Mouse (Mus musculus) embryo, embryonic 10.5 days (tissue): ENCODE data around the gene Ctxn2.
"Not testable (repeated sequence)": the region's sequence is repeated elsewhere in the genome, so short reads cannot be mapped to it uniquely, and the experiment has no call there.

ENCODE experiments used
- DNase-seq: peaks from one replicate; pipeline ENCODE4 v3.0.0-alpha.2; 2015; ENCODE audit warnings: low spot score

The Ctxn2 gene

GRCm38 (mm10) chr2:125135903-125136811 lies at the start of gene Ctxn2:
TSS of gene Ctxn2 (plus strand) at chr2:125136692.
- DNase-seq = peak; percentile 87

GRCm38 (mm10) chr2:125088757-125089156 lies 47.7 kb upstream of the Ctxn2 start:
- DNase-seq = no peak

GRCm38 (mm10) chr2:125092123-125092522 lies 44.4 kb upstream of the Ctxn2 start:
- not testable (repeated sequence) for DNase-seq

- not testable (repeated sequence) for DNase-seq
These were observed 32.0 kb upstream of the Ctxn2 start for GRCm38 (mm10) chr2:125104491-125104890.

- not testable (repeated sequence) for DNase-seq
These were observed 30.0 kb upstream of the Ctxn2 start for GRCm38 (mm10) chr2:125106536-125106935.

- no peak for DNase-seq
These were observed 16.9 kb upstream of the Ctxn2 start for GRCm38 (mm10) chr2:125119381-125120110.

GRCm38 (mm10) chr2:125122288-125122623 lies 14.2 kb upstream of the Ctxn2 start:
- no peak for DNase-seq

- peak; percentile 58 for DNase-seq
These were observed 13.6 kb upstream of the Ctxn2 start for GRCm38 (mm10) chr2:125122624-125123476.

- peak; percentile 90 for DNase-seq
These were observed 13.0 kb upstream of the Ctxn2 start, which contains the start of gene Myef2 for GRCm38 (mm10) chr2:125123477-125123852. TSS of gene Myef2 (minus strand) at chr2:125123661.

- DNase-seq = no peak
These were observed 10.7 kb upstream of the Ctxn2 start for GRCm38 (mm10) chr2:125125824-125126223.

- no peak for DNase-seq
These were observed 9.7 kb upstream of the Ctxn2 start for GRCm38 (mm10) chr2:125126792-125127191.

GRCm38 (mm10) chr2:125134113-125134512 lies 2.4 kb upstream of the Ctxn2 start:
- no peak for DNase-seq

GRCm38 (mm10) chr2:125136846-125137245 lies 354 bp downstream of the Ctxn2 start:
- DNase-seq = no peak

- DNase-seq = no peak
These were observed 5.8 kb downstream of the Ctxn2 start for GRCm38 (mm10) chr2:125142336-125142735.

GRCm38 (mm10) chr2:125152388-125152787 lies 15.9 kb downstream of the Ctxn2 start, which contains the start of gene Slc12a1:
TSS of gene Slc12a1 (plus strand) at chr2:125152505.
- no peak for DNase-seq

GRCm38 (mm10) chr2:125154294-125154693 lies 17.8 kb downstream of the Ctxn2 start:
- DNase-seq = no peak

- peak; percentile 76 for DNase-seq
These were observed 19.0 kb downstream of the Ctxn2 start for GRCm38 (mm10) chr2:125155504-125155903.

GRCm38 (mm10) chr2:125162012-125162470 lies 25.5 kb downstream of the Ctxn2 start:
- no peak for DNase-seq

GRCm38 (mm10) chr2:125178225-125178798 lies 41.8 kb downstream of the Ctxn2 start:
- DNase-seq = no peak

GRCm38 (mm10) chr2:125187904-125188303 lies 51.4 kb downstream of the Ctxn2 start:
- DNase-seq = no peak

GRCm38 (mm10) chr2:125189197-125189596 lies 52.7 kb downstream of the Ctxn2 start:
- DNase-seq = peak; percentile 86
